Comparison of ENCODE assay signal across 7 mouse cellular contexts in the genomic region with DNA sequence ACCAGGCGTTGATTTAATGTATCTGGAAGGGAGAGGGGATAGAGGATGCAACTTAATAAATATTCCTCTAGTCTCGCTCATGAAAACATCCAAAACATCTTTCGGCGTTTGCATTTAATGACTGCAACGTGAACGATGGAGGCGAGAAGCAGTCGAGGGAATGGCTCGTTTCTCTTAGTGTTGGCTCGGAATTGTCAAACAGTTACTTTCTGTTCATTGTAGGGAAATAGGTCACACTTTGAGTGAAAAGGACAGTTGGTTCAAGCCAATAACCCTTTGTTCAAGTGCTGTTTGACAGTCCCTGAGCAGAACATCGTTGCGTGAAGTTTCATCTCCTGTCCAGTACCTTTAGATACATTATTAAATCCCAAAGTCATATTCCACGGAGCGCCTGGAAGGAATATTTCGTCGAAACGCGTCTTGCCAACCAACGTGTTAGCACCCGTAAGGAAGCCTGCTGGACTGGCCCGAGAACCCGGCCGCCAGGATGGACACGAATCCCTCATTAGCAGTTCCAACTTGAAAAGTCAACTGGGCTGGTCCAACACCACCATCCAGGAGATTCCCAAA. TPM values are rescaled to one million over a fixed set of nuclear protein-coding genes. Genes with fewer than 3 reads are reported as not detected.
DNase-seq lines count a peak whose midpoint lies in the region; ATAC-seq lines count a peak whose summit lies in the region.

No protein-coding gene starts in this region.

- H3K36me3 ChIP-seq in forebrain, embryonic 10.5 days (replicated peaks) = peaks cover 17% of the 10 kb centered on the region

- peak; percentile 24 for DNase-seq in layer of hippocampus, adult 9-10 months (ENCODE audit: low spot score)
- no peak for DNase-seq in layer of hippocampus, adult 11-12 months (ENCODE audit: low spot score)
- peak; percentile 77 for DNase-seq in NIH3T3 (ENCODE audit: low read depth)
- no peak for DNase-seq in forebrain, embryonic 10.5 days (ENCODE audit: extremely low spot score, low spot score)
- DNase-seq in kidney, adult 9 months = peak; percentile 43
- peak; percentile 47 for DNase-seq in lung, postnatal 36 days

- H3K4me3 ChIP-seq in forebrain, embryonic 10.5 days = peak overlapping the region; percentile 86

- no peak for ATAC-seq in frontal cortex, adult (ENCODE audit: low TSS enrichment)

- under 1% methylated on average over 24 of the region's 24 CpGs for WGBS in forebrain, embryonic 10.5 days

- H3K9me3 ChIP-seq in forebrain, embryonic 10.5 days = no peaks in the 10 kb centered on the region

- peak overlapping the region; percentile 99 for H3K27ac ChIP-seq in forebrain, embryonic 10.5 days

- peaks cover 14% of the 10 kb centered on the region for H3K4me1 ChIP-seq in forebrain, embryonic 10.5 days

- H3K27me3 ChIP-seq in forebrain, embryonic 10.5 days (ENCODE audit: poor library complexity, severe bottlenecking) = no peaks in the 10 kb centered on the region

RNA-seq across cellular contexts. Expression of gene Marcks, which starts 1.5 kb away (rescaled TPM):
- 128 and 131 TPM in 2 replicates for polyA plus RNA-seq in forebrain, embryonic 10.5 days (2016; fragmentation: Nextera tagmentation; extraction: Ambion mirVana)

Comparison
In these comparisons a context has a peak if more than half of its experiments do, and no peak if none do; other contexts are left out.
1. DNase-seq: peak in layer of hippocampus, adult 9-10 months (single experiment), NIH3T3 (single experiment), kidney, adult 9 months (single experiment) and lung, postnatal 36 days (single experiment); none in layer of hippocampus, adult 11-12 months (single experiment) and forebrain, embryonic 10.5 days (single experiment).